Mouse (Mus musculus) erythroid progenitor cell, adult 5-6 weeks (primary cell): ENCODE measurements around the gene Prkcz. TPM values are rescaled to one million over a fixed set of nuclear protein-coding genes. Genes with fewer than 3 reads are reported as not detected.
"Not testable (repeated sequence)": the region's sequence is repeated elsewhere in the genome, so short reads cannot be mapped to it uniquely, and the experiment has no call there.

Source experiments
- ATAC-seq: replicated peaks from 2 replicates; pipeline ENCODE4 v1.8.0; 2016; ENCODE audit warnings: moderate number of reproducible peaks, mild to moderate bottlenecking, moderate TSS enrichment, inconsistent platforms; ENCODE audit not compliant: poor library complexity, low FRiP score, severe bottlenecking
- total RNA-seq, 2 experiments: library from RNA; stranded (forward) in 1 of 2; stranded (reverse) in 1 of 2; fragments of 150-400 nt in 1 of 2; fragments of 186-747, 209-891 nt in 1 of 2; gene quantifications; 2 replicates each; pipeline versions ENCODE4 v1.2.3 to v1.2.4; 2015 to 2017; ENCODE audit warnings: low replicate concordance in 2 of 2

Gene Prkcz
- total RNA-seq, 2 experiments from 2014 or later = 12.2 TPM; not detected in 1

DNA sequence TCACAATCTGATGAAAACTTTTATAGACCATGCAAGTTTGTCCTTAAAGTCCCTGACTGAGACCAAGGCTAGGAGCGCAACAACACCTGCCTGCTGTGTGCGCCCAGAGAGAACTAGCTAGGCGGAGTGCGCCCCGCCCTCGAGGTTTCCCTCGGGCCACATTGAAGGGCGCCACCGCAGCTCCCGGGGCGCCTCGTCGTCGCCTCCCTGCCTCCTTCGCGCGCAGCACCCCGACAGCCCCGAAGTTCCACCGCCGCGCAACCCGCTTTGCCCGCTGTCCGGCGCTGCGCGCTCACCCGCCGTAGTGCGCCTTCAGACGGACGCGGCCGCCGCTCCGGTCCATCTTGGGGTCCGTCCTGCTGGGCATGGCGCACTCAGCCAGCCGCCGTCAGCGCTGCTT, 305 bp downstream of the Prkcz start:
- ATAC-seq = no peak

GRCm38 (mm10) chr4:155359560-155360464, 1.3 kb downstream of the Prkcz start:
- no peak for ATAC-seq

- no peak for ATAC-seq
These were observed 3.6 kb downstream of the Prkcz start for GRCm38 (mm10) chr4:155357601-155358000.

GRCm38 (mm10) chr4:155356354-155356753, 4.8 kb downstream of the Prkcz start:
- ATAC-seq = no peak

- no peak for ATAC-seq
These were observed 6.6 kb downstream of the Prkcz start for GRCm38 (mm10) chr4:155354546-155354945.

DNA sequence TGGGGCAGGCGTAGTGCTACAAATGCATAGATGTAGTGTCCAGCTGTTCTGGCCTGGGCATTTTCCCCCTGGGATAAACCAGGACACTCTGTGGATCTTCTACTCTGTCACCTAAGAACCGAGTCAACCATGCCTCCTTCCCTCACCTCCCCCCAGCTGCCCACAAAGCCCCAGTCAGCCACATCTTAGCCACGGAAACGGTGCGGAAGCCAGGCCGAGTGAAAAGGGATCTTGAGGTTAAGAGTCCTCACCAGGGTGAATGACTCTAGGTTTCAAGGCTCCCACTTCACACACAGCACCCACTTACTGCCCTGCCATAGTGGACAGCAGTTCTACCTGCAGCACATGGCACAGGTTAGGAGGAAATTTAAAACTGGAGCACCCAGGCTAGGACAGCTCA, 7.1 kb downstream of the Prkcz start:
- no peak for ATAC-seq

DNA sequence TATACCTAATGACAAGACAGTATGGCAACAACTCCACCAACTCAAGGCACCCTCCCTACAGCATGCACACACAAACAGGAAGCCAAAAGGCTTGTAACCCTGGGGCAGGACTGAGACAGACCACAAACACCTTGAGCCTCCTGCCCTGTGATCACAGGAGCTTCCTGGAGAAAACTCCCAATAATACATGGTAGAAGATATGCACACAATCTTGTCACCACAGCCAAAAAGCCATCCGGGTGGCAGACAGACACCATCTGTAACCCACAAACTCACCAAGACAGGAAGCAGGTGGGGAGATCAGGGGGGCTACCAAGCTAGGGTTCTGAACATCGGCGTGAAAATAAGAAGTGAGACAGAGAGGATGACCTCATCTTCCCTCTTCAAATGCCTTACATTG, 8.6 kb downstream of the Prkcz start:
- ATAC-seq = no peak

- no peak for ATAC-seq
These were observed 14.8 kb downstream of the Prkcz start for GRCm38 (mm10) chr4:155346350-155346749.

- no peak for ATAC-seq
These were observed 15.6 kb downstream of the Prkcz start for GRCm38 (mm10) chr4:155345608-155345953.

DNA sequence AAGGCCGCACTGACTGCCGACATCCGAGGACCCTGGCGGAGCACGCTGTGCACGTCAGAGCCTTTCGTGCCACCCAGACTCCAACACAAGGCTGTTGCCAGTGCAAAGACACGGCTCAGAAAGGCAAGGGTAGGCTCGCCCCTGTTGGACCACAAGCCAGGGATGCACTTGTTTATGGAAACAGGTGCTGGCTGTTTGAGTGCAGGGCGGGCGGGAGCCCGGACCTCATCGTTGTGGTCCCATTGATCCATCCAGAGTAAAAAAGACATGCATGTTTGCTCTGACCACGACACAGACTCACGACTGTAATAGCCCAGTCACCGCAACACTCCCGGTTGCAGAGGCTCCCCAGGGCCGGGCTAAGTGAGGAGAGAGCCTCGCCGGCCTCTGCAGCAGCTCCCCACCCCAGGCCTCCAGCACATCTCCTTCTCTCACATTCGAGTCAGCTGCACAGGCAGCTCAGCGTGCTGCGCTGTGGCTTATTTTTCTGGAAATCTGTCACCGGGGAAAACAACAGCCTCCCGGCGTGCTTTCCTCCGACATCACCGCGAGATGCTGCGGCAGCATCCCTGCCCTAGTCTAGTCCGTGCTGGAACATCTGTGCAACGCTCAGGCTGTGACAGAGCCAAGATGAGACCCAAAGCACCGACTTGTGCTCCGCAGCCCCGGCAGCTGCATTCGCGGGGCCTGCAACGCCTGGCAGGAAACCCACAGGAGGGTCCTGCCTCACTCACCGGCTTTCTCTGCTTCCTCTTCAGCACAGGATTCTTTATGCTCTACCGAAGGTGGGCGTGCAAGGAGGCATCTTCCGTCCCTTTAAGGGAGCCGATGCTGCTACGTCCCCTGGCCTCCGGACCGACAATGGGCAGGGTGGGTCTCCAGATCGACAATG, 16.2 kb downstream of the Prkcz start:
- no peak for ATAC-seq

DNA sequence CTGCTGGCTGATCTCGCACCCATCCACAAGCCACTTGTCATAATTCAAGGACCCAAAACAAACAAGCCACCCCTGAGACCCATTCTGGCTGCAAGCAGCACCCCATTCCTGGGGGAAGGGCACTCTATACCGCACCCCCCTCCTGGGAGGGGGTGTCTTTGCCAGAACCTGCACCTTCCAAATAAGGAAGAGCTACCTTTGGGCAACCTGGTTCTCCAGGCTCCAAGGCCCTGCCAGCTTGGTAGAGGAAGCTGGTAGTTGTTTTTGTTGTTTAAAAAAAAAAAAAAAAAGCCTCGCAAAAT, 16.9 kb downstream of the Prkcz start:
- ATAC-seq = no peak

DNA sequence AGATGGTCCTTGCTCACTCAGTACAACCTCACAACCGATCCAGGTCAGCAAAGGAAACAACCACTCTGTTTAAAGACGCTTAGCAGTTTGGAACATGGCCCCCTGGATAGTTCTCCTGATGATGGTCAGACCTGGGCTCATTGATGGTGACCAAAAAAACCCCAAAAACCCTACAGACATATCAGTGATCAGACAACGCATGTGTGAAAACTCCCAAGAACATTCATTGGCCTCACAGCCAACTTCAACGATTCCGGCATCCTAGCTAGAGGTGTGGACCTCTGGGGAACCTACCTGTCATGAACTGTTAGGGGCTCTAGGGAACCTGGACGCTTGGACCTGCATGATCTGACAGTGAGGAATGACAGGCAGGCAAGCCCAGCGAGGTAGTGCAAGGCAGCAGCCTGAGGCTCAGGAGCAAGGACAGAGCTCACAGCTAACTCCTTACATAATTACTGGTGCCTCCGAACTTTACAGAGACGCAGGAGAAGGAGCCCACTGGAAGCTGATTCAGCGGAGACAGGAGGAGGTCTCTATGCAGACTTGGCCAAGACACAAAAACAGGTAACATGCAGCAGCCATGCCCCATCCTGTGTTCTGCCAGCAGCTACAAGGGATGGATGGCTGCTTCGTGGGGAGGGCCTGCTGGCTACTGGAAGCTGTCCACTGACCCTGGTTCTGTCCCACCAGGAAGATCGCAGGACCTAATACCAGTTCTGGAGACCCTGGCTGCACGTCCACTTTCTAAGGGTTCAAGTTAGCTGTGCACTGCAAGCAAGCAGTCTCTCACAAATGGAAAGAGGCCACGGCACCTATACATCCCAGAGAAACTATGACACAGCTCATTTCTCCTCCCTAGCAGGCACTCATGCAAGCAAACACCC, 17.5 kb downstream of the Prkcz start:
- no peak for ATAC-seq

- ATAC-seq = no peak
These were observed 24.7 kb downstream of the Prkcz start for GRCm38 (mm10) chr4:155336284-155337050.

DNA sequence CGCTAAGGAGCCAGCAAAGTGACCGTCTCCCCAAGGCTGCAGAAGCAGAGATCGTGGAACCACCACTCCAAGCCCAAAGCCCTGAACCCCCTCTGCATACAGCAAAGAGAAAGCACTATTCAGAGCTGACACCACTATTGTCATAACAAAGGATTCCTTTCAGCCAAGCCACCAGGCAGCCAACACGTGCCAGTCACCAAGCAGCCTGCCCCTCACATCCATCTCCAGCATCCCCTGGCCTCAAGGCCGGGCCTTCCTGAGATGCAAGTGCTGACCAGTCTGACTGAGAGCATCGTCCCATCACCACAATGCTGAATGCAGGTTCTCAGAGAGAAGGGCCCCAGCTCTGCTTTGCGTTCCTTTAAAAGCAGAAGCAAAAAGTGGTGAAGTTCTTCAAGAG, 28.9 kb downstream of the Prkcz start:
- no peak for ATAC-seq

DNA sequence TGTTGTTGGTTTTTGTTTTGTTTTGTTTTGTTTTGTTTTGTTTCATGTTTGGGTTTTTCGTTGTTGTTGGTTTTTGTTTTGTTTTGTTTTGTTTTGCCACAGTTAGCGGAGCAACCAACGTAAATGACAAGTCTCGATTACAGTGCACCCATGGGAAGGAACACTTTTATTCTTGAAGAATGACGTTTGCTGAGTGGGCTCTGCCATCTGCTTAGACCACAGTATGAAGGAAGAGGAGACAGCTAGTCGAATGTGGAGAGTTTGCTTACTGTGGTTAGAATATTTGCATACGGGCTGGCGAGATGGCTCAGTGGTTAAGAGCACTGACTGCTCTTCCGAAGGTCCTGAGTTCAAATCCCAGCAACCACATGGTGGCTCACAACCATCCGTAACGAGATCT, 32.8 kb downstream of the Prkcz start:
- not testable (repeated sequence) for ATAC-seq

- ATAC-seq = no peak
These were observed 35.4 kb downstream of the Prkcz start for GRCm38 (mm10) chr4:155325773-155326172.

GRCm38 (mm10) chr4:155324511-155324910, 36.6 kb downstream of the Prkcz start:
- ATAC-seq = no peak

GRCm38 (mm10) chr4:155323081-155323795, 37.9 kb downstream of the Prkcz start:
- ATAC-seq = no peak
